Mouse (Mus musculus) A20 (cell line): Measurements from ENCODE around the gene Lrch4.

ENCODE experiments used
- DNase-seq: peaks from one replicate; pipeline ENCODE4 v3.0.0-alpha.2; 2011; ENCODE audit warnings: low read depth, low spot score

The Lrch4 gene

DNA sequence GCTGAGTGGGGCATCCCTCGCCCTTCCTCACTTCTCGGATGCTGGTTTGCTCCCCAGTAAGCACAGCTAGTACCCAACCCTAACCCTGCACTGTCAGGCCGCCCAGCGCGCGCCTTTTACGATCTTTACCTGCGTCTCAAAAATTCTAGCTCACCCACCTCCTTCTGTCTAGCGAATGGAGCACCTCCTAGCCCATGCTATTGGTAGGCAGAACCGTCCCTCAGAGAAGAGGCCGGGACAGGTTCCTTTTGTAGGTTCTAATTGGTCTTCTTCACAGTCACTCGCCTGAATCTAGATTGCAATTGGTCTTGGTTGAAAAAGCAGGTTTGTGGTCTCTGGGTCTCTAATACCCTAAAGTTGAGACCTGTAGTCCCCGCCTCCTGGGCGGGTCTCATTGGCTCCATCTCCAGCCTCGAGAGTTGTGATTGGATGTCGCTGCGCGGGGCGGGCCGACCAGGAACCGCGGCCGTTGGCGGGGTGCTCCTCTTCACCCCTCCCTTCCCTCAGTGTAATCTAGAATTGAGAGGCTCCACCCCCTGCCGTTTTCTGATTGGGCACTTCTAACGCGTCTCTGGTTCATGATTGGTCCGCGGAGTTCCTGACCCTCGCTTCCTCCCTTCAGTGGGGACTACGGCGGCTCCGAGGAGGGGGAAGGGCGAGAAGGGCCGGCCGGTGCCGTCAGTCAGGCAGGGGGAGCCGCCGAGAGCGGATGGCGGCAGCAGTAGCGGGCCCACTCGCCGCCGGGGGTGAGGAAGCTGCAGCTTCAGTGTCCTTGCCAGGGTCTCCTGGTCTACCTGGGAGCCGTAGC lies at the start of gene Lrch4, which contains the start of the genes Fbxo24 and Gm20605:
Gene Lrch4 (plus strand): TSS at position 624 of the 808 bp plus-strand sequence.
Gene Fbxo24 (minus strand): TSS at position 505 of the 808 bp plus-strand sequence.
Gene Gm20605 (plus strand): TSS at position 678 of the 808 bp plus-strand sequence.
- peak; percentile 100 for DNase-seq

DNA sequence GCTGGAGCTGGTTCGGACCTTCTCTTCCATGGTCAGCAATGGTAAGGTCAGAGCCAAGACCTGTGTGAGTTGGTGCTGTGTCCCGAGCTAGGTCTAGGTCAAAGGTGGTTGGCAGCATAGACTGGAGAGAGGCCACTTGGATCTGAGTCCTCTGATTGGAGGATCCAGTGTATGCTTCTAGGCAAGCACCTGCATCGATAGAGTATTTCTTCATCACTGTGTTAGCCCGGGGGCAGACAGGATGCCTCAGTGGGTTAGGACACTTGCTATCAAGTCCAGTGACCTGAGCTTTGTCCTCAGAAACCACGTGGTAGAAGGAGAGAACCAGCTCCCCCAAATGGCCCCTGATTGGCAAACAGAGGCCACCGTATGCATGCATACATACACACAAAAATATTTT lies 48.7 kb upstream of the Lrch4 start:
- DNase-seq: no peak

DNA sequence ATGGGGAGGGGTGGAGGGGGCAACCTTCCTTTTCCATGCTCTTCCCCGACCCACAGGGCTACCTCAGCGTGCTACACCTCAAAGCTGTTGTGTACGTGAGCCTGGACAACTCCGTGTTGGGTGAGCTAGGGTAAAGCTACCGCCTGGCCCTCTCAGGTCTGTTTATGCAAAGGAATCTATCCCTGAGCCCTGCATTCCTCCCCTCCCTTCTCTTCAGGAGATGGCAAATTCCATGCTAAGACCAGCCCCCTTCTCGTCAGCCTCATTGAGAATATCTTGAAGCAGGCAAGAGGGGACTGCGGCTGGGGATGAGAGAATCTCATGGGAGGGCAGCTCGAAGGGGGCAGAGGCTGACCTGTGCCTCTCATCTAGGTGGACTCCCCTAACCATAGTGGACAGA lies 46.2 kb upstream of the Lrch4 start:
- DNase-seq: no peak

DNA sequence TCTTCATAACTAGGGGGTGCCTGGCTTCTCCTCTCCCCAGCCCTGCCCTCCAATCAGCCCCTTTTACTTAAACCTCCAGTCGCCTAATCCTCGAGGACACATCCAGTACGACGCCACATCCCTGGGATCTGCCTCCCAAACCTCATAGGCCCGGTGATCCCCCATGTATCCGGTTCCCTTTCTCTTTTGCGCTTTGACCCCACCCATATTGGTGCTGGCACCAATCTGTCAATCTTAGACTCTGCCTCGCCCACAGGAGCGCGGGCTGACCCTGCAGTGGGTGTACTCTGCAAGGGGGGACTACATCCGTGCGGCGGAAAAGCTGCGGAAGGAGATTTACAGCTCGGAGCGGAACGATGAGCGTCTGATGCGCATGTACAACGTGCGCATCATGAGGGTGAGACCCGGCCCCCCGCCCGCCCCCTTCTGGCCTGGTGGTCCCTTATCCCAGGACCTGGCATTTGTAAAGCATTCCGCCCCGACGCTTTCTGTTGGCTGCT lies 45.2 kb upstream of the Lrch4 start:
- no peak for DNase-seq

DNA sequence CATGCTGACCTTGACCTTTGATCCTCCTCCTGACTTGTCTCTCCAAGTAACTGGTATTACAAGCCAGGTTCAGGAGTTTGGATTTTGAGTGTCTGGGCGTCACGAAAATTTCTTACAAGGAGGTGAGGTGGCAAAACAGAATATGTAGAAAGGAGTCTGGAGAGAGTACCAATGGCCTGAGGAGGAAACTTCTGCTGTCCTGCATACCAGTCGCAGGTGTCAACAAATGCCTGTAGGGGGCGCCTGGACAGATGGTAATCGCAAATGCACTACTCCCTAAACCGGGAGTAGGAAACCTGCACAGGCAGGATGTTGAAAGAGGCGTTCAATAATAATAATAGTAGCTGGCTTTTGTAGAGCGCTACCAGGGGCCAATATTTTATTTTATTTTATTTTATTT lies 43.9 kb upstream of the Lrch4 start:
- DNase-seq: peak; percentile 61

DNA sequence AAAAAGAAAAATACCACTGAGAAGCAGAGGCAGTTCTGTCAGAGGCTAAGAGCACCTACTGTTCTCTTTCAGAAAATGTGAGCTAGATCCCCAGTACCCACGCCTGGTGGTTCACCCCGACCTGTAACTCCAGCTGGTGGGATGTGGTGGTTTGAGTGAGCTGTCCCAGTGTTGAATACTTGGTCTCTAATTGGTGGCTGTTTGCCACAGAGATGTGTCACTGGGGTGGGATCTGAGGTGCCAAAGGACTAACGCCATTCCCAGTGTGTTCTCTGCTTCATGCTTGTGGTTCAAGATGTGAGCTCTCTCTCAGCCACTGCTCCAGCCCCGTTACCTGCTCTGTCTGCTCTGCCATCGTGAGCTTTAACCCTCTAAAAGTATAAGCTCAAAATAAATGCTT lies 38.4 kb upstream of the Lrch4 start:
- no peak for DNase-seq

DNA sequence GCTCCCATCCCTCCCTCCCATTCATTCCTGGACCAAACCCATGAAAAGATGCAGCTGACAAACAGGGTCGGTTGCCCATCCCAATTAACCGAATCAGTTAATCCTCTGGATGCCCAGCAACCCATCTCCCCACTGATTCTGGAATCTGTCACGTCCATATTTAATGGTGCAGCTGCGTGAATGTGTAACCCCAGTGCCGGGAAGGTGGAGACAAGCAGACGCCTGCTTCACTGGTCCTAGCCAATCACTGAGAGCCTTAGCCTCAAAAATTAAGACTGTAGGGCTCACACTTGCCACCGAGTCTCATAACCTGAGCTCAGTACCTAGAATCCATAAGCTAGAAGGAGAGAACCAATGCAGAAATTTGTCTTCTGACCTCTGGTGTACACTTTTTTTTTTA lies 33.0 kb upstream of the Lrch4 start:
- DNase-seq: peak; percentile 70

DNA sequence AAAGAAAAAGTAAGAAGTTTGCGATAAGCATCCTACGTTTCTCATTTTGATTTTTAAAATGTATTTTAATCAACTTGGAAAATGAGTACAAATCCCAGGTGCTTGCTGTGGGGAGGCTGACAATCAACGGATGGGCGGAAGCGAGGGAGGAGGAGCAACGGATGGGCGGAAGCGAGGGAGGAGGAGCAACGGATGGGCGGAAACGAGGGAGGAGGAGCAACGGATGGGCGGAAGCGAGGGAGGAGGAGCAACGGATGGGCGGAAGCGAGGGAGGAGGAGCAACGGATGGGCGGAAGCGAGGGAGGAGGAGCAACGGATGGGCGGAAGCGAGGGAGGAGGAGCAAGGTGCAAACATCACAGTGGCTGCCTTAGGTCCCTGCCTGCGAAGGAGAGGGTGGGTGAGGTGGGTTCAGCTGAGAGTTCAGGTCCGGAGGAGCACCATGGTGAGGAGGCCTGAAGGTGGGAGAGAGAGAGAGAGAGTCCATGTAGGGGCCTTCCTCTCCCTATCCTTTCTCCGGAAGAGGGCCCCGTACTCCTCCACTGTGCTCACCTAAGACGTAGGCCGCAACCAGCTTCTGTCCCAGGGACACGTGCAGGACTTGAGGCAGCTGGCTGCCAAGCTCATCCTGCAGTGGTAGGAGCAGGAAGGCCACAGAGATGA lies 32.2 kb upstream of the Lrch4 start:
- DNase-seq: peak; percentile 88

DNA sequence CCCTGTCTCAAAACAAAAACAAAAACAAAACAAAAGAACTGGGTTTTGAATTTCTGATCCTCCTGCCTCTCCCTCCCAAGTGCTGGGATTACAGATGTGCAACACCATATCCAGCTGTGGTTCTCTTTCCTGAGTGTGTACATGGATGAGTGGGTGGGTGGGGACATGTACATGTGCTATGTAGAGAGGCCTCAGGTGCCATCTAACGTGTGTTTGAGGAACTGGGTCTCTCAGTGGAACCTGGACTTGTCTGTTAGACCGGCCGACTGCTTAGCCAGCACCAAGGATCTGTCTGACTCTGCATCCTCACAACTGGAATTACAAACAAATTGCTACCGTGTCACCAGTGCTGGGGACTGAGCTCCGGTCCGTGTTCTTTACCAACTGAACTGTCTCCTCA lies 31.3 kb upstream of the Lrch4 start:
- peak; percentile 72 for DNase-seq

DNA sequence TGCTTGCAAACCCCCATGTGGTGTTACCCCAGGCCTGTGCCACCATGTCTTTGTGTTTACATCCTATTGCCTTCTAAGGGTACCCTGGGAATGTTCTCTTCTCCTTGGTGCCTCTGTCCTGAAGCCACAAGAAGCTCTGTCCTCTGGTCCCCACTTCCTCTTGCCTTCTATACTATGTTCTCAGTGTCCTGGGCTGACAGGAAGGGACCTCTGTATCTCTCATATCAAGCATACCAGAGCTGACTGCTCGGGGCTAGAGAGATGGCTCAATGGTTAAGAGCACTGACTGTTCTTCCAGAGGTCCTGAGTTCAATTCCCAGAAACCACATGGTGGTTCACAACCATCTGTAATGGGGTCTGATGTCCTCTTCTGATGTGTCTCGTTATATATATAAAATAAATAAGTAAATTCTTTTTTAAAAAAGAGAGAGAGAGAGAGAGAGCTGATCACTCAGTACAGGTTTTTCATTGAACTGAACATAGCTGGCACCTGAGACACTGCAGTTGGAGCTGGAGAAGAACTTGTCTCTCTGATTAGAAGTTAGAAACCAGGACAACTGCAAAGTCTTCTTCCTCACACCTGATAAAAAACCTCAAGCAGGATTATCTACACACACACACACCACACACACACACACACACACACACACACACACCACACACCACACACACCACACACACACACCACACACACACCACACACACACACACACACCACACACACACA lies 30.7 kb upstream of the Lrch4 start:
- DNase-seq: no peak

DNA sequence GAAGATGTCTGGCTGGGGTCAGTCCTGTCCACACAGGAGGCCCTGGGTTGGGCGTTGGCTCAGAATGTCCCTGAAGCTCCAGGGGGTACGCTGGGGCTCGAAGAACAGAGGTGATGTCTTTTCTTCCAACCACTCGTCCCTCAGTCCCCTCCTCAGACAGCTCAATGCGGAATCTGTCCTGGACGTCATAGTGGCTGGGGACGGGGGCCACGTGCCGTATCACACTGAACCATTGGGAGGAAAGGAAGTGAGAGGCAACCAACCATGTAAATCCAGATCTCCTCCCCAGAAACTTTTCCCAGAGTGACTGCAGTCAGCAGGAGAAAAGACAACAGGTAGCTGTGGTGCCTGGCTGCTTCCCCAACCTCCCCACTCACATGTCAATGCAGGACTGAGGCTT lies 29.3 kb upstream of the Lrch4 start:
- DNase-seq: no peak

DNA sequence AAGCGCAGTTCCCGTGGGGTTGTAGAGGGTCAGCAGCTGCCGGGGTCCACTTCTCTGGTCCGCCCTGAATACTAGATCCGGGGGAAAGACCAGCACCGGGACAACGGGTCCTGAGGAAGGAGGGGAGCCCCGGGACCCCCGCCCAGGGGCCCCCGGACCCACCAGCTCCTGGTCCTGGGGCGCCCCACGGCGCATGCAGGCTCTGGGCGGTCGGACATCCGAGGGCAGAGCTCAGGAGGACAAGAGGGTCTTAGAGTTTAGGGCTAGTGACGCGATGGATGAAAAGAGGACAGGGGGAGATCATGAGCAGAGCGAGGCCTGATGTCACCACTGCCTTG lies 28.7 kb upstream of the Lrch4 start:
- DNase-seq: no peak

DNA sequence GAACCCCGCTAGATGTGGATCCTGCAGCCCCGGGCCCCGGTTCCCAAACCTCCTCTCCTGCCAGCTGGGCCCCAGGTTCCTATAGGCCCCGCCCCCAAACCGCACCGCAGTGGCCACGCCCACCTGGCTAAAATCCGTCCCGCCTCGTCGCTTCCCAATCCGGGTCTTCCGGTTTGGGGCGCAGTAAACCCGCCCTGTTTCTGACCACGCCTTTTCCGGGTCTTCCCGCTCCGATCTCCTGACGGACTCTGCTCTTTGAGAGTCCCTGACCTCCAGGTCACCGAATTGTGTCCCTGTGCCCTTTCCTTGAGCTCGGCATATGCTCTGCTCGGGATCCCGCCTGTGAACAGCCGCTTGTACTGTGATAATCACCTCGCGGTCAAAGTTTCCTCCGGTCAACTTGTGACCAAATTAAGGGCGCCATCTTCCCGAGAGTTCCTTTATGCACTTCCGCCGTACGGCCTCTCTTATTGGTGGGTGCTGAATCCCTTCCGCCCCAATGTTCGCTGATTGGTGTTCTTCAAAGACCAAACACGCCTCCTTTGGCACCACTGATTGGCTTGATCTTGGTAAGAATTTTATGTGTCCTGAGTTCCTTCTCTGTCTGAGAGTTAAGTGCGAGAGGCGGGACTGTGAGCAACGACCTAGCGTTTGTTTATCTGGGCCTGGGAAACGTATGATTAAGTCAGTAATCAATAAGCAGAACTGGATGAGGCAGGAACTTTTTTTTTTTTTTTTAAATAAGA lies 28.1 kb upstream of the Lrch4 start, which contains the start of gene Mospd3:
Gene Mospd3 (minus strand): TSS at position 440 of the 746 bp plus-strand sequence.
- DNase-seq: peak; percentile 99

DNA sequence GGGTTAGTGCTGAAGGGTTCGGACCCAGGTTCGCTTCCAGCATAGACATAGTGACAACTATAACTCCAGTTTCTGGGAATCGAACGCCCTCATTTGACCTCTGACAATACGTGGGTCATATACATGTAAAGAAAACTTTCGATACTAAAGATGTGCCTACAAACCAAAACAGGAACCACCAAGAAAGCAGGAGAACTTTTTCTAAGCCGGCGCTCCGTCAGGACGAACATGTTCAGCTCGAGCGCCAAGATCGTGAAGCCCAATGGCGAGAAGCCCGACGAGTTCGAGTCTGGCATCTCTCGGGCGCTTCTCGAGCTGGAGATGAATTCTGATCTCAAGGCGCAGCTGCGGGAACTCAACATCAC lies 27.6 kb upstream of the Lrch4 start:
- DNase-seq: no peak

DNA sequence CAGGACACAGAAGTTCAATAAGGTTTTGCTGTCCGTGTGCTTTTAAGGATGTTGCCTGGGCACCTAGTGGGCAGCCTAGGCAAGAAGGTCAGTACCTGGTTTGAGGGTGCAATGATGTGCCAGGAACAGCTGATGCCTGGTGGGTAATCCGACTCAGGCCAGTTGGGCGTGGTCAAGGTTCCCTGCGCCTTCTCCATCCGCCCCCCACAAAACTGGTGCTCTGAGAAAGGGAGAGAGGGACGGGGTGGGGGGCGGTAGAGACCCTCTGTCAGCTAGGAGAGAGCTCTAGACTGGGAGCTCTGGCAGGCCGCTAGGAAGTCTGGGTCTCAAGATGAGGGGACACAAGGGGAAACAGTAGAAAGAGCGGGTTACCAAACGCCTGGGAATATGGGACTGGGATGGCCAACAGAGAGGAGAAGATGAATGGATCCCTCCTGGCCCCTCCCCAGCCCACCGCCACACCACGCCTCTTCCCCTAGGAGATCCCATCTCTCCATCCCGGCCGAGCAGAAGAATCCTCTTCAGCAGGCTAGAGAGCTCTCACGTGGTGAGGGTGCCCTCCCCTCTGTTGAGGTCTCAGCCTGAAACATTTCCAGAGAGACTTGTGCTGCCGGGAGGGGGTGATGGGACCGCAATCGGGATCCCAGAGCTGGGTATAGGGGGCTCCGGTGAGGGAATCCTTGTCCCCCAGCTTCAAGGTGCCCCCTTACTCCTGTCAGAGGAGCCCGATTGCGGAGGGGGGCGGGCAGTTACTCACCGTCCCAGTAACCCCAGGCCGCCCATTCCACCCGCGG lies 20.9 kb upstream of the Lrch4 start:
- no peak for DNase-seq

DNA sequence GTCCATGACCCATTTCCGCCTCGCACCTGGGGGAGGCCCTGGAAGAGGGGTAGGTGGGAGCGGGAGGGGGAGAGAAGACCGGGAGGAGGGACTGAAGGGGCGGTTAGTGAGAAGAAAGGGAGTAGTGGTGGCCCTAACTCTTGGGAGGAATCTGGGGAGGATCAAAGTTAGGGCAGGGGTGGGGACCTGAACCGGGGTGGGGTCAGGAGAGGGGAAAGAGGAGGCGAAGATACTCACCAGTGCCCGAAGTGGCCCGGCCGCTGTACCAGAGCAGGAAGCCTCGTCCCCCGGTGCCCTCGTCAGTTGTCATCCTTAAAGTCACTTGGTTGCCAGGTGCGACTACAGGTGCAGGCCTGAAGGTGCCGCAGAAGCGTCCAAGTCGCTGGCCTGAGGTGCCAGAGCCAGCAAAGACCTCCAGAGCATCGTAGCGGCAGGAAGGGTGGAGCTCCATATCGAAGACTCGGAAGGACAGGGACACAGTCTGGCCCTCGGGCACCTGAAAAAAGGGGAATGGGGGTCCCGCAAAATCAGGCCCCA lies 20.2 kb upstream of the Lrch4 start:
- no peak for DNase-seq

DNA sequence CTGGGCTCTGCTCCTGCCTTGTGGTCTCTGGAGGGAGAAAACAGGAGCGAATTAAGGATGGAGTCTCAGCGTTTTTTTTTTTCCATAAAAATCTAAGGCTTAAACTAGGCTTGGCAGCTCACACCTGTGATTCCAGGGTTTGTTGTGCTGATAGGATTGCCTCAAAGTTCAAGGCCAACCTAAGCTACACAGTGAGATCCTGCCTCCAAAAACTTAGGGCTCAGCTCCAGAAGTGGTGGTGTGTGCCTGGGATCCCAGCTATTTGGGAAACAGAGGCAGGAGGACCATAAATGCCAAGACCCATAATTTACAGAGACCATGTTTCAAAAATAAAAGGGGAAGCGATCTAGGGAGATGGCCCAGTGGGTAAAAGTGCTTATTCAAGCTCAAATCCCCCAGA lies 19.6 kb upstream of the Lrch4 start:
- no peak for DNase-seq

DNA sequence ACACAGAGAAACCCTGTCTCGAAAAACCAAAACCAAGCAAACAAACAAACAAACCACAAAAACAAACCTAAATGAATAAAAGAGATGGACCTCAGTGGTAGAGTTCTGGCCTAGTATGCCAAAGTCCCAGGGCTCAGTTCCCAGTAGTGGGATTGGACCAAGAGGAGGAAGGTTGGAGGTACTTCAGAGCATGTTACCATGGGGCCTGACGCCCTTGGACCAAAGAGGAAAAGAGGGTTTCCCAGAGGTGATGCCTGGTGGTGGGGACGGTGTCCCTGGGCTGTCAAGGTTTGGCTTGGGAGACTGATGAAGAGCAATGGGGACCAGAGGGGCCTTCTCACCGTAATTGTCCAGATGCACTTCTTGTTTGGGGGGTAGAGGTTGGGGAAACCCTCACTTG lies 18.9 kb upstream of the Lrch4 start:
- DNase-seq: no peak

DNA sequence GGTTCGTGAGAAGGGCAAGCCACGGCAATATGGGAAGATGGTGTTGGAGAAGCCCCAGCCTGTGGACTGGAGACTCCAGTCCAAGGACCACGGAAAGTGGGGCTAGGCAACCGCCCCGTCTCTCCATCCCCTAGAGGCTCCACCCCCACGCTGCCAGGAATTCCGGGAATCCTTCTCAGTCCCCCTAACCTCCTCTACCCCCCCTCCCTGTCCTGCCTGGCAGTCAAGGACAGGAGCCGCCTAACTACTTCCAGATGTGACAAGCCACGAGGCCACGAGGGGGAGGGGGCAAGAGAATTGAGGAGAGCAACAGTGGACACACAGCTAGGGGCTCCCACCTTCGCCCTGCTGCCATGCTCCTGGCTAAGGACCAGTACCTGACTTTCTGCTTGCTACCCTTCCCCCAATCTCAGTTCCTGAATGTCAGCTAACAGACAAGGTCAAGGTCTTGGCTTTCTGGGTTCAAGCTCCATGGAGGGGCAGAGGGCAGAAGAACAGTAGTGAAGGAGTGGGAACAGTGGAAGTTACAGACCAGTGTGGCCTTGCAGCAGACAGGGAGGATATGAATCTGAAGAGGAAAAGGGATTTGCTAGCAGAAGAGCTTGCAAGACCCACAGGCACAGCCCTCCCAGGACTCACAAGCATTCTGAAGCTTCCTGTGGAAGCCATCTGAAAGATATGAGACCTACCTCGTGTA lies 18.2 kb upstream of the Lrch4 start:
- no peak for DNase-seq

DNA sequence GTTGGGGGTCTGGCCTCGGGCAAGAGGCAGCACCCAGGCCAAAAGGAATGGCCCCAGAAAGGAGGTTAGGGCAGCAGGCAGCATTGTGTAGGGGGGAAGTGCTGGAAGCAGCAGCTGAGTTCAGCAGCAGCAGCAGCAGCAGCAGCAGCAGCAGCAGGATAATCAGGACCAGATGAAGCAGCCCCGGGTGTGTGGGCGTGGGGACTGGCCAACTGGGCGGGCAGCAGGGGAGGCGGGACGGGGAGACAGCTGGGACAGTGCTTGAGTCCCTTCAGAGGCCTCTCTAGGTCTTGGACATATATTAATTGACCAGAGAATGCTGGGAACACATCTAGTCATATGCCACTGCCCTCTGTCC lies 17.7 kb upstream of the Lrch4 start:
- DNase-seq: no peak
